Mouse (Mus musculus) liver, embryonic 11.5 days (tissue): ENCODE results near the gene Gsk3a. TPM values are rescaled to one million over a fixed set of nuclear protein-coding genes. Genes with fewer than 3 reads are reported as not detected.

Experiments
- ATAC-seq: fragments of 200-750 bp; cut with Nextera tagmentation; replicated peaks from 2 replicates; pipeline ENCODE4 v1.8.0; 2017; ENCODE audit warnings: moderate number of reproducible peaks, mild to moderate bottlenecking, moderate TSS enrichment, moderate library complexity; ENCODE audit not compliant: low FRiP score
- DNase-seq: peaks from one replicate; pipeline ENCODE4 v3.0.0-alpha.2; 2017; ENCODE audit warnings: low spot score
- H3K27ac ChIP-seq: fragments of 300-500 bp; sonication (generic); 2 replicates; pipeline ENCODE4 v1.5.1; 2014; ENCODE audit warnings: mild to moderate bottlenecking, low read depth, low read length, control low read depth
- H3K27me3 ChIP-seq: fragments of 300-500 bp; sonication (generic); replicated peaks from 2 replicates; pipeline ENCODE4 v1.6.1; 2014; ENCODE audit warnings: low read length, mixed read lengths; ENCODE audit not compliant: control insufficient read depth, insufficient read depth
- H3K36me3 ChIP-seq: fragments of 300-500 bp; sonication (generic); 2 replicates; pipeline ENCODE4 v1.6.1; 2014; ENCODE audit warnings: mild to moderate bottlenecking, low read length, moderate library complexity, mixed read lengths; ENCODE audit not compliant: control insufficient read depth, insufficient read depth
- H3K4me1 ChIP-seq: fragments of 300-500 bp; sonication (generic); replicated peaks from 2 replicates; pipeline ENCODE4 v1.6.1; 2014; ENCODE audit warnings: low read length, mixed read lengths; ENCODE audit not compliant: control insufficient read depth, insufficient read depth
- H3K4me2 ChIP-seq: fragments of 300-500 bp; sonication (generic); 2 replicates; pipeline ENCODE4 v1.6.1; 2014; ENCODE audit warnings: mild to moderate bottlenecking, control low read depth, moderate library complexity
- H3K4me3 ChIP-seq: fragments of 300-500 bp; sonication (generic); 2 replicates; pipeline ENCODE4 v1.5.1; 2014; ENCODE audit warnings: low read depth, low read length, control low read depth
- H3K9ac ChIP-seq: fragments of 300-500 bp; sonication (generic); 2 replicates; pipeline ENCODE4 v1.6.1; 2014; ENCODE audit warnings: low read depth, low read length, control low read depth
- H3K9me3 ChIP-seq: fragments of 300-500 bp; sonication (generic); 2 replicates; pipeline ENCODE4 v1.6.1; 2016; ENCODE audit warnings: low read length, inconsistent platforms, mixed read lengths; ENCODE audit not compliant: control insufficient read depth
- WGBS: fragments of 180-500 bp; shearing (Covaris S2); extraction: QIAGEN DNeasy Blood & Tissue Kit; methylation state at CpG from one replicate; pipeline ENCODE4 v1.1.7; 2014; 5-methylcytosine and 5-hydroxymethylcytosine counted together
- polyA plus RNA-seq: library from polyadenylated mRNA; unstranded; fragments of >200 nt; fragmentation: Nextera tagmentation; extraction: Ambion mirVana; gene quantifications from 2 replicates; pipeline ENCODE4 v1.2.1, GENCODE M21; 2014

Gsk3a gene
- polyA plus RNA-seq, 1 experiment from 2014 or later, result 13.0 TPM

GRCm38 (mm10) chr7:25235526-25235925 lies 2.1 kb downstream of the Gsk3a start:
- WGBS, result 92% methylated on average over 5 of the region's 5 CpGs
- no peaks in the 10 kb centered on the region for H3K9me3 ChIP-seq
- no peaks in the 10 kb centered on the region for H3K27me3 ChIP-seq
- H3K4me1 ChIP-seq, result peaks cover 17% of the 10 kb centered on the region
- DNase-seq, result no peak
- H3K36me3 ChIP-seq, result peaks cover 37% of the 10 kb centered on the region
- H3K4me3 ChIP-seq, result no peak overlapping the region
- no peak for ATAC-seq
- no peak overlapping the region for H3K27ac ChIP-seq
- peak overlapping the region; percentile 97 for H3K4me2 ChIP-seq
- H3K9ac ChIP-seq, result peak overlapping the region; percentile 99

GRCm38 (mm10) chr7:25233061-25233460 lies 4.6 kb downstream of the Gsk3a start:
- H3K27ac ChIP-seq, result no peak overlapping the region
- H3K4me1 ChIP-seq, result peaks cover 13% of the 10 kb centered on the region
- H3K4me2 ChIP-seq, result no peak overlapping the region
- no peaks in the 10 kb centered on the region for H3K27me3 ChIP-seq
- no peak overlapping the region for H3K4me3 ChIP-seq
- WGBS, result 72% methylated on average over 2 of the region's 2 CpGs
- H3K9me3 ChIP-seq, result no peaks in the 10 kb centered on the region
- no peak overlapping the region for H3K9ac ChIP-seq
- ATAC-seq (no peak), DNase-seq (no peak)
- peaks cover 57% of the 10 kb centered on the region for H3K36me3 ChIP-seq

- peaks cover 64% of the 10 kb centered on the region for H3K36me3 ChIP-seq
- WGBS, result 67% methylated on average over 5 of the region's 5 CpGs
- H3K9me3 ChIP-seq, result no peaks in the 10 kb centered on the region
- H3K4me1 ChIP-seq, result peaks cover 13% of the 10 kb centered on the region
- H3K4me3 ChIP-seq, result no peak overlapping the region
- H3K27me3 ChIP-seq, result no peaks in the 10 kb centered on the region
- H3K4me2 ChIP-seq, result no peak overlapping the region
- ATAC-seq (no peak), DNase-seq (no peak)
- no peak overlapping the region for H3K27ac ChIP-seq
- H3K9ac ChIP-seq, result no peak overlapping the region
Observed at GRCm38 (mm10) chr7:25232101-25232648, 5.5 kb downstream of the Gsk3a start.

GRCm38 (mm10) chr7:25230690-25231285 lies 6.9 kb downstream of the Gsk3a start:
- ATAC-seq, result no peak
- DNase-seq, result no peak
- no peak overlapping the region for H3K4me2 ChIP-seq
- H3K27me3 ChIP-seq, result no peaks in the 10 kb centered on the region
- H3K9ac ChIP-seq, result no peak overlapping the region
- H3K4me3 ChIP-seq, result no peak overlapping the region
- no peaks in the 10 kb centered on the region for H3K9me3 ChIP-seq
- peaks cover 77% of the 10 kb centered on the region for H3K36me3 ChIP-seq
- peaks cover 3% of the 10 kb centered on the region; the same call in 1 of the 2 replicates for H3K4me1 ChIP-seq
- no peak overlapping the region for H3K27ac ChIP-seq
- WGBS, result 88% methylated on average over 9 of the region's 9 CpGs

- H3K9me3 ChIP-seq, result no peaks in the 10 kb centered on the region
- no peak for DNase-seq
- peaks cover 76% of the 10 kb centered on the region for H3K36me3 ChIP-seq
- ATAC-seq, result no peak
- no peak overlapping the region for H3K9ac ChIP-seq
- H3K4me2 ChIP-seq, result no peak overlapping the region
- no peak overlapping the region for H3K27ac ChIP-seq
- no peak overlapping the region for H3K4me3 ChIP-seq
- no peaks in the 10 kb centered on the region for H3K27me3 ChIP-seq
- H3K4me1 ChIP-seq, result peaks cover 6% of the 10 kb centered on the region
- WGBS, result 86% methylated on average over 1 of the region's 1 CpGs
Observed at GRCm38 (mm10) chr7:25227523-25228300, 9.9 kb downstream of the Gsk3a start.

- Histone ChIP-seq H3K4me2 (peak overlapping the region; percentile 90), H3K4me3 (peak overlapping the region; percentile 88), H3K27ac (peak overlapping the region; percentile 97), H3K36me3 (peaks cover 32% of the 10 kb centered on the region), H3K27me3 (no peaks in the 10 kb centered on the region), H3K4me1 (peaks cover 35% of the 10 kb centered on the region), H3K9ac (peak overlapping the region; percentile 89), H3K9me3 (no peaks in the 10 kb centered on the region)
- no peak for ATAC-seq
- WGBS, result 77% methylated on average over 10 of the region's 10 CpGs
- DNase-seq, result no peak
Observed at GRCm38 (mm10) chr7:25222275-25222967, 15.2 kb downstream of the Gsk3a start.

GRCm38 (mm10) chr7:25221102-25221883 lies 16.4 kb downstream of the Gsk3a start, which contains the start of gene Zfp526:
Gene Zfp526 (plus strand): TSS chr7:25221425.
- peaks cover 35% of the 10 kb centered on the region for H3K4me1 ChIP-seq
- under 1% methylated on average over 45 of the region's 45 CpGs for WGBS
- peak within 1 kb of the TSS; percentile 88 for H3K4me3 ChIP-seq
- peak within 1 kb of the TSS; percentile 89 for H3K9ac ChIP-seq
- peak; percentile 85 for ATAC-seq
- DNase-seq, result peak; percentile 97
- H3K4me2 ChIP-seq, result peak within 1 kb of the TSS; percentile 90
- H3K9me3 ChIP-seq, result no peaks in the 10 kb centered on the region
- H3K27me3 ChIP-seq, result no peaks in the 10 kb centered on the region
- H3K36me3 ChIP-seq, result peaks cover 20% of the 10 kb centered on the region
- H3K27ac ChIP-seq, result peak within 1 kb of the TSS; percentile 97
